Mouse (Mus musculus) kidney, postnatal 10 days (tissue): ENCODE data around the gene Qrich1.
A peak's percentile ranks its signal among the peaks of the same experiment; 100 is the strongest.

Experiments used
- DNase-seq: peaks from one replicate; pipeline ENCODE4 v3.0.0; 2021; ENCODE audit warnings: mixed read lengths

Qrich1 gene

GRCm38 (mm10) chr9:108516380-108517251 is at the start of gene Qrich1:
Gene Qrich1, plus strand, starts transcription at chr9:108516806.
- peak; percentile 97 for DNase-seq

DNA sequence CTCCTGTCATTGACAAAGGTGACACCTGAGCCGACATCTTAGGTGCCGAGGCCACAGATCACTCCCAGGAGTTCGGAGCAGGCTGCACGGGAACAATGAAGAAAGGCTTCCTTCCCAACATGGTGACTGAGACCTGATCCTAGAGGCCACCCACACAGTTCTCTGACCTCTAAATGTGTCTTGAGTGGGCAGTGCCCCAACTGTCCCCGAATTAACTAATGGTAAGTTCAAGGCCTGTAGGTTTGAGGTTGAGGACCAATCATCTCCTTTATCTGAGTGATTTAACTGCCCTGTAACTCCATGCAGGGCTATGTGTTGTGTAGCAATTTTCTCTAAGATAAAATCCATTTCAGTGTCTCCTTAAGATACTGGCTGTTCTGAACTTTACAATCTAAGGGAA is 47.2 kb upstream of the Qrich1 start:
- no peak for DNase-seq

GRCm38 (mm10) chr9:108469845-108470244 is 46.8 kb upstream of the Qrich1 start:
- DNase-seq = no peak

DNA sequence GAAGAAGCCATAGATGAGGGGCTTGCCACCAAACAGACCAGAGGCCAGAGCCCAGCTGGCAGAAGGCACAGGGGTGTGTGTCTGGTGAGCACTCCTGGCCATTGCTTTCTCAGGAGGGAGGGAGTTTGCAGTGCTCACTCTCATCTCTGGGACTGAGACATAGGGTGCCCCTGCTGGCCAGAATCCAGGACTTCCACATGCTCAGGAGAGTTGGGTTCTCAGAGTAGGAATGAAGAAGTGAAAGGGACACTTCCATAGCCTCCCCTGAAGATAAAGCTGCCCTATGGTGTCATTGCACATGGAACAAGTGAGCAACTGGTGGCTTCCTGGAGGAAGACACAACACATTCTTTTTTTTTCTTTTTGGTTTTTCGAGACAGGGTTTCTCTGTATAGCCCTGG is 42.1 kb upstream of the Qrich1 start:
- DNase-seq = no peak

- peak; percentile 92 for DNase-seq
These were observed 37.9 kb upstream of the Qrich1 start for GRCm38 (mm10) chr9:108478638-108479156.

GRCm38 (mm10) chr9:108479241-108479640 is 37.4 kb upstream of the Qrich1 start:
- no peak for DNase-seq

DNA sequence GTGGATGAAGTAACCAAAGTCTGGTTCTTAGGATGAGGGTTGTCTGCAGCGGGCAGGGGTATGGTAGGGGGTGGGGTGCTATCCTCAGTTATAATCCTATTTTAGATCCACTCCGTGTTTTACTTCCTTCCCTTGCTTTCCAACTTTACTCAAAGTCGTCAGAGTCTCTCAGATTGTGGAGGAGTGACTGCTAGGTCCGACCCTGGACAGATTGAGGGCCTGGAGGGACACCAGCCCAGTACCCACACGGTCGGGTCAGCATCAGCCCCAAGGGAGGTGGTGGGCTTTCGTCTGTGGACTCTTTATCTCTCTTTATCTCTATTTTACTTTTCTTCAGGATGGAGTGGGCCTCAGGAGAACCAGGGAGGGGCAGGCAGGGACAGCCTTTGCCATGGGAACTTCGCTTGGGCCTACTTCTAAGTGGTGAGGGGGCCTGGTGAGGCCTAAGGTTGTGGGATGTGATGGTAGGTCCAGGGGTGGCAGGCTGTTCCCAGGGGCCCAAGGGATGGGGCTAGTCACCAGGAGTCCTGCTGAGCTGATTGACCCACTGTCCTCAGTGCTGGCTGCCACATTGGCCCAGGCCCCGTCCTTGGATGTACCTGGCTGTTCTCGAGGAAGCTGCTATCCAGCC is 36.8 kb upstream of the Qrich1 start, which contains the start of gene Lamb2:
Gene Lamb2, plus strand, starts transcription at position 16 of the 631 bp plus-strand sequence.
- peak; percentile 63 for DNase-seq

DNA sequence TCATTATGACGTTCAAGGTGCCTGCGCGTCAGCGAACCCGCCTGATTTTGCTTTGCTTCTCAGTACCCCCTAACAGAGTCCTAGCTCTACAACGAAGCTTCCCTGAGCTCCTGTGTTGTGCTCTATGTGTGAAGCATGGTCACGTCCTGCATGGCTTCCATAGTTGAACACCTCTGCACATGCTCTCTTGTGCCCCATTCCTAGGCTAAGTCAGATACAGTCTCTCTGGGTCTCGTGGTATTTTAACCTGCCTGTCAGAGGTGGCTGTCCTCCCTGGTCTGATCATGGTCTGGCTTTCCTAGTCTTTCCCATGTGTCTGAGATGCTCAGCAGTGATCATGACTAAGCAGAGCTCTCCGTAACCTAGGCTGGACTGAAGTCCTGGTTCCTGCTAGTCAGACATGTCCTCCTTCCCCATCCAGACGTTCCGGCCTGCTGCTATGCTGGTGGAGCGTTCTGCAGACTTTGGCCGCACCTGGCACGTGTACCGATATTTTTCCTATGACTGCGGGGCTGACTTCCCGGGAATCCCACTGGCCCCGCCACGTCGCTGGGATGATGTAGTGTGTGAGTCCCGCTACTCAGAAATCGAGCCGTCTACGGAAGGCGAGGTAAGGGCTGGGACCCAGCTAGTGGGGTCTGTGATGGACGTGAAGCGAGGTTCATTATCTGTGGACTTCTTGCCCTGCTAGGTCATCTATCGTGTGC is 35.6 kb upstream of the Qrich1 start:
- no peak for DNase-seq

GRCm38 (mm10) chr9:108481520-108482210 is 34.9 kb upstream of the Qrich1 start:
- no peak for DNase-seq

DNA sequence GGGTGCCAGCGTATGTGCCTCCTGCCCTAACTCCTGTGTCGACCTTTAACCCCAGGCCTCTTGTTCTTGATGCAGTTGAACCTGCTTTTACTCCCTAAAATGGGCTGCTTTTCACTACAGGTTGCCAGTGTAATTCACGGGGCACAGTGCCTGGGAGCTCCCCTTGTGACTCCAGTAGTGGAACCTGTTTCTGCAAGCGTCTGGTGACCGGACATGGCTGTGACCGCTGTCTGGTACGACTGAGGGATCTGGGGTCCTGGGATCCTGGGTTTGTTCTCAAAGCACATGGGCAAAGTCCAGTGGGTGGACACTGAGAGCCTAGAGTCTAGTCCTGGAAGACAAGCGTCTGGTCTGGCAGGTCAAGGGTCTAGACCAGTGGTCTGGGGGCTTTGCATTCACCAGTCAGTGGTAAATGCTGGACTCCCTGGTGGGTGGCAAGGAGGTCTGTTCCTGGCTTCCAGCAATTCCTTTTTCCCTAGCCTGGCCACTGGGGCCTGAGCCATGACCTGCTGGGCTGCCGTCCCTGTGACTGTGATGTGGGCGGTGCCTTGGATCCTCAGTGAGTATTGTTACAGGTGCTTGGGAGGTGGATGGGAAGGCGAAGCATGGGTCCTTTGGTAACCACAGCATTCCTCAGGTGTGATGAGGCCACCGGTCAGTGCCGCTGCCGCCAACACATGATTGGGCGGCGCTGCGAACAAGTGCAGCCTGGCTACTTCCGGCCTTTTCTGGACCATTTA is 33.4 kb upstream of the Qrich1 start:
- no peak for DNase-seq

DNA sequence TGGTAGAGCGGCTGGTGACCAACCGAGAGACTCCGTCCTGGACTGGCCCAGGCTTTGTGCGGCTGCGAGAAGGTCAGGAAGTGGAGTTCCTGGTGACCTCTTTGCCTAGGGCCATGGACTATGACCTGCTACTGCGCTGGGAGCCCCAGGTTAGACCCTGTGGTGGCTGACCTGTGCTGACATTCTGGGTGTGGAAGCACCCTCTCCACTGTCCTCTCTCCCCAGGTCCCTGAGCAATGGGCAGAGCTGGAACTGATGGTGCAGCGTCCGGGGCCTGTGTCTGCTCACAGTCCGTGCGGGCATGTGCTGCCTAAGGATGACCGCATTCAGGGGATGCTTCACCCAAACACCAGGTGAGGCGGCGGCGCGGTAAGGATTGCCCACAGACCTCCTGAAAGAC is 32.6 kb upstream of the Qrich1 start:
- DNase-seq = no peak

- no peak for DNase-seq
These were observed 31.2 kb upstream of the Qrich1 start for GRCm38 (mm10) chr9:108485301-108485875.

- no peak for DNase-seq
These were observed 29.6 kb upstream of the Qrich1 start for GRCm38 (mm10) chr9:108486973-108487530.

- DNase-seq = no peak
These were observed 28.2 kb upstream of the Qrich1 start for GRCm38 (mm10) chr9:108488403-108488802.

DNA sequence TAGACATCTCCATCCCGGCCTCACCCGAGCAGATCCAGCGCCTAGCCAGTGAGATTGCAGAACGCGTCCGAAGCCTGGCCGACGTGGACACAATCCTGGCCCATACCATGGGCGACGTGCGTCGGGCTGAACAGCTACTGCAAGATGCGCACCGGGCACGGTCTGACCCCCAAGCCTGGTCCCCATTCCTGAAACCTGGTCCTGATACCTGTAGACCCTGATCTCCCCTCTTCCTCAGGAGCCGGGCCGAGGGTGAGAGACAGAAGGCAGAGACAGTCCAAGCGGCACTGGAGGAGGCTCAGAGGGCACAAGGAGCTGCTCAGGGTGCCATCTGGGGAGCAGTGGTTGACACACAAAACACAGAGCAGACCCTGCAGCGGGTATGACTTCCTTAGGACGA is 27.4 kb upstream of the Qrich1 start:
- DNase-seq = no peak

- DNase-seq = no peak
These were observed 26.7 kb upstream of the Qrich1 start for GRCm38 (mm10) chr9:108489702-108490558.

GRCm38 (mm10) chr9:108490559-108491285 is 25.9 kb upstream of the Qrich1 start, which contains the start of gene Usp19:
Gene Usp19, plus strand, starts transcription at chr9:108490602.
- peak; percentile 99 for DNase-seq

DNA sequence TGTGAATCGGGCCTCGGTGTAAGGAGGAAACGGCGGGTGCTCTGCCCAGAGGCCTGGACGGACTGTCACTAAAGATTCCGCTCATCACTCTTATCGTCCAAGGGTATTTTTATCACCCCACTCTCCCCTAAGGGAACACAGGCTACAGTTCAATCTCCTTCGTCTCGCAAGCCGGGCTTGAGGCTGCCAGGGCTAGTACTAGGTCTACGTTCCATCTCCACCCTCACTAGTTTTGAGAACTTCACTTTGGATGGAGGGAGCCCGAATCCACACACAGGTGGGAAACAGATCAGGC is 25.4 kb upstream of the Qrich1 start:
- DNase-seq = no peak

- DNase-seq = peak; percentile 51
These were observed 24.4 kb upstream of the Qrich1 start for GRCm38 (mm10) chr9:108492043-108492750.
